Mouse (Mus musculus): ENCODE results near the gene Ethe1.

DNA sequence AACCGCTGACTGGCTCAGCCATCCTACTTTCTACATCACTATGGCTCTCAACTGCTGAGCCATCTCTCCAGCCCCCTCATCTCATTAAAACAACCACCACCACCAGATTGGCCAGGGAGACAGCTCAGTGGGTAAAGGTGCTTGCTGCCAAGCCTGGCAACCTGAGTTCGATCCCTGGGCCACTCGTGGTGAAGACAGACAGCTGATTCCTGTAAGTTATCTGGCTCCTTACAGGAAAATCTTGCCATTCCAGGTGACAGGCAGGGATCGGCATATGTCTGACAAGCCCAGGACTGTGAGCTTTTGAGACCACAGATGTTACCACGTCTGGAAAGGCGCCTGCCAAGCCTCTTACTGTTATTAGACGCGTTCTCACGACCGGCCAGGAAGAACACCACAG, 9.5 kb upstream of the Ethe1 start:
- TF ChIP-seq CEBPB (IDR thresholded peaks at IDR 0.05; ENCODE audit: low read depth) (no peak), CTCF (IDR thresholded peaks at IDR 0.05; ENCODE audit: control insufficient read depth, insufficient read depth, insufficient read length) (no peak)

All from C2C12 (cell line).